Mouse (Mus musculus) cerebellum, adult 8-10 months (tissue): ENCODE data around the gene 4930469K13Rik.

Experiments
- DNase-seq: peaks from one replicate; pipeline ENCODE4 v3.0.0; 2022

The 4930469K13Rik gene

DNA sequence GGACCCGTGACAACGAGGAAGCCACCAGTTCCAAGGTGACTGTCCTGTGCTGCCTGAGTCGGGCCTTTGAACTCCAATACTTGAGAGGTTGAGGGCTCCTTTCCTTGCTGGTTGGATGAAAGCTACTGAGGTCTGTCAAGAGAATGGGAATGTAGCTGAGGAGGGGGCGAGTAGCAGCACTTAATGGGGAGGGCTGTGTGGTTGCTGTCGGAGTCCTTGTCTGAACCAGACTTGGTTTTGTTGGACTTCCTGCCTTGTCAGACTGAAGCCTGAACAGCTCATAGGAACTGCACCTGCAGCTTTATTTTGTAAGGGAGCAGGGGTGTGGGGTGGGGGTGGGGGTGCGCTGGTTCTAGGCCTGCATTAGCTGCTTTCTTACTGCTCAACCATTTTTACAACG is 19.8 kb downstream of the 4930469K13Rik start:
- no peak for DNase-seq

DNA sequence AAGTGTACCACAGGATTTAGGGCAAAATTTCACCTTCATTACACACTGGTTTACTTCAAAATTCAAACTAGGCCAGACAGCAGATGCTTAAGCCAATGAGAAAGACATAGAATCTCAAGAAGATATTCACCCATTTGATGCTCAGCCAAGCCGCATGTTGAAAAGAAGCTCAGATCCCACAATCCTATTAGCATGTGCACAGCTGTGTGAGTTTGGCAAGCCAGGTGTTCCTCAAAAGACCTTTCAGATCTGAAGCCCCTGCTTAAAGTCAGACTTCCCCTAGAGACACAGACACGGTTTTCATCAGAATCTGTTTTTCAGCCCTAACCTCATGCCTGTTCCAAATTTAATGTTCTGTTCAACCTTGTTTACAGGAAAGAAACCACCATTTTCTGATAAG is 20.5 kb downstream of the 4930469K13Rik start:
- no peak for DNase-seq

DNA sequence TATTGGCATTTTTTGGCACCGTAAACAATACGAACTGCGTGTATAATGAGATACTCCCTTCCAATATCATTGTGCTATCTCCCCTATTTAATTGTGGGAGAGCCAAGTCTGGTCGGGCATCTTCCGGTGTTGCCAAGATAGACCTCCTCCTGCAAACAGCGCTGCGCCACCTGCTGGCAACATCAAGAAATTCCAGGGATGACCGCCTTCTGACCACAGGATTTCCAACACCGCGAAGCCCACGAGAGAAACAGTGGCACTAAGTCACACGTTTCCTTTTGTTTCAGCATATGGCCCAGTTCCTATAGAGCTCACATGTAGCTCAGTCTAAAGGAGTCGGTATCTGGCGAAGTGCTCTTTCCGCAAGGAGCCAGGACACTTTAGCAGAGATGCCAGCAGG is 24.6 kb downstream of the 4930469K13Rik start:
- DNase-seq, result peak; percentile 26

DNA sequence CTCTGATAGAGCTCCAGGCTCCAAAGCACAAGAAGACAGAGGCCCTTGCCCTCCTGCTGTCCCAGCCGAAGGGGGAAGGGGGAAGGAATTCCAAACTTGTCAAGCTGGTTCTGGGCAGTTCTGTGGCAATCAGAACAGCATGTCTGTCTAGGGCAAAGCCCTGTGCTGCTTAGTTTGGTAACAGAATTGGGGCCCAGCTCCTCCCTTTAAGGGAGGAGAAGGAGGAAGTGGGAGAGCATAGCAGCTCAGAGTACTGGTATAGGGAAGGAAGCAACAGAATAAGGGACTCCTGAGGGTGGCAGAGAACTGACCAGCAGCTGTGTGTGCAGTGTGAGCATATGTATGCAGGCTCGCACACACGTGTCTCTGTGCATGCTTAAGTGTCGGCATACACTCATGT is 26.0 kb downstream of the 4930469K13Rik start:
- DNase-seq, result no peak

DNA sequence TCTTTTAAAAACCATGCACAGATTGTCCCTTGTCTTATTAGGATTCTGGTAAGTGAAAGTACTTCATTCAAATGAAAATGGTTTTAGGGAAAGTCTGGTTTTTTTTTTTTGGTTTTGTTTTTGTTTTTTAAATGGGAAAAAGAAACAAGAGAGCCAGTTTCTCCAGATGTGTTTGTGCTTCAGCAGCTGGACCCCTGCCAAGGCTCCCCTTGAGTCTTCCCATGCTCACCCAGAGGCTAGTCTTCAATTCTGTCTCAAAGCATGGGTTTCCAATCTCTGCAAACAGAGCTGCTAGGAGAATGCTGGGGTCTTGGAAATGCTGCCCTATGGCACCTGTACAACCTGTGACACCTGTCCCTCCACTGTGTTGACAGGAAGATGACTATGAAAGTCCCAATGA is 27.8 kb downstream of the 4930469K13Rik start:
- DNase-seq, result no peak

DNA sequence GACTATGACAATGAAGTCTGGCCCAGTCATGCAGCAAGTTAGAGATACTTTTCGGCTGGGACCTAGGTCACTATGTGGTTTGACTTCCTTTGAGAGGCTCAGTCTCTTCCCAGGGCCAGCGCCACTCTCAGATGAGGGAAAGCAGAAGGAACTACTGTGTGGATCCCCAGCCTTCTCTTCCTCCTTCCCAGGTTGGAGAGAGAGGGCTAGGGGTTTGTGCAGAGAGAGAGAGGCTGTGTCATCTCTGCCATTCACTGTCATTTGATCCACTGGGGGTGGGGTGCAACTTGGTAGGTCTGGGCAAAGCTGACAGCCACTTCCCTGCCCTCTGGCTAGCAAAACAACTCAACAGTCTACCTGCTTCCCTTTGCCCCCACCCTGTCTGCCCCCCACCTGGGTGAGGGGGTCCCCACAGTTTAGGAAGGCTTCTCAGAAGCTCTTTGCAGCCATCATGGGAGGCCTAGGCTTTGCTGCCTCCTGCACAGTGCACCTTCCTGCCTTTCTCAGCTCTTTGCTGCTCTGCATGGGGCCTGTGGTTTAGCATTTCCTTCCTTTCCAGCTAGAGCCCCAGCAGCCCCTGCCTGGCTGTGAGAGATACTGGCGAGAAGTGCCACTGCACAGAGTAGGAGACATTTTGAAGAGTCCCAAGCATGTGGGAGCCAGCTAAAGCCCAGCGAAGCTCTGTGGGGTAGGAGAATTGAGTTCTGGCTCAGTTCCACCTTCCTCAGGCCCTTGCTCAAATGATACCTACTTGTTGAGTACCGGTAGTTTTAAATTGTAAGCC is 34.5 kb downstream of the 4930469K13Rik start:
- DNase-seq, result no peak

DNA sequence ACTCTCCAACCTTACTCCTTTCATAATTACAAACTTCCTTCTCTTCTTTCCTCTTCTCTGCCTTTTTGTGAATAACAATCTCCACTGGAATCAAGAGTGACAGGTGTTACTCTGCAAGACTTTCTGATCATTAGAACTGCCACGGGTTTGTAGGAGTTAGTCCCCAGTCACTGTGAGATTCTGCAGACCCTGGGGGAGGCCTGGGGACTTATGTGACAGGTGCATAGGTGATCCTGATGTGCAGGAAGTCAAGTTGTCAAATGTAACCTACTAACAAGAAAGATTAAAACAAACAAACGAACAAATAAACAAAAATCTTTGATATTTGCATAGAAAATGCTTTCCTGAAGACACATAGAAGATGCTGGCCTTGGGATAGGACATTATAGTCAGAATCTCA is 35.1 kb downstream of the 4930469K13Rik start:
- no peak for DNase-seq

DNA sequence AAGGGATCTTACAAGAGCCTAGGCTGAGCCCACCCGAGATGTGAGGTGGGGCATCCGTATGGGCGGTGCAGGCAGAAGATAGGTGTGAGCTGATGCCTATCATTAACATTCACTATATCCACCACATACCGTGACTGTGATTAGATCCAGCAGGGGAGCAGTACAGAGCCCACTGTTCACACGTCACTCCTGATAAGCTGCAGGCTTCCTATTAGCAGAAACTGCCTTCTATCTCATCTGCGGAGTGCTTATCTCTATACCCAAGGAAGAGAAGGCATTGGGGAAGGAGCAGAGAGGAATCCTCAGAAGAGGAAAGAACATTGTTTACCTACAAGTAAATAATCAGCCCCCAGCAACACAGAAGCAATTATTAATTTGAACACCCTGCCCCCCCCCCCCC is 36.6 kb downstream of the 4930469K13Rik start:
- no peak for DNase-seq

DNA sequence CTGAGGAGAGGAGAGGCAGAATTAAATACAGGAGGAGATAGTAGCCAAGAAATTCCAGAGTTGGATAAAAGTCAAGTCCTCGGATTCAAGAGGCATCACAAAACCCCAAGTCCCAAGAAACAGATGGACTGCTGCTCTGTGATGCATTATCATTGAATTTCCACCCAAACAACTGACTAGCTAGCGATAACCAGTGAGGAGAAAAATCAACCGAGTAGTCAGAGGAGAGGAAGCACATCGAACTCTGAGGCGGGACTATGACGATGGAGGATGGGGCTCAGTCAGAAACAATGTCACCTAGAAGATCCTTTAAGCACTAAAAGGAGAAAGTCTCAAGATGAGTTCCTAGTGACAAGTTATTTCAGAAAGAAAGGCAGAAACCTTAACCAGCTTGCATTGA is 39.4 kb downstream of the 4930469K13Rik start:
- DNase-seq, result no peak

DNA sequence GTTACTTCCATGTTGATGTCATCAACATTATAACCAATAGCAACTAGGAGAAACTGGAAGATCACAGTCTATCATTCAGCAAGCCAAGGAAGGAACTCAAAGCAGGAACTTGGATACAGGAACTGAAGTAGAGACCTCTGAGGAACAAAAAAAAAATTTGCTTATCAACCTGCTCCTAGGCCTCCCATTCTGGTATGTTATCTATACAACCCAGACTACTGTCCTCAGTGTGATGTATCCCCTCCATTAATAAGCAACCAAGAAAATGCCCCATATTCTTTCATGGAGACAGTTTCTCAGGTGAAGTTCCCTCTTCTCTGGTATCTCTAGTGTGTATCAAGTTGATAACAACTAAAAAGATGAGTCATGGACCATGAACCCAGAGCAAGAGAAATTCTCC is 40.0 kb downstream of the 4930469K13Rik start:
- no peak for DNase-seq

DNA sequence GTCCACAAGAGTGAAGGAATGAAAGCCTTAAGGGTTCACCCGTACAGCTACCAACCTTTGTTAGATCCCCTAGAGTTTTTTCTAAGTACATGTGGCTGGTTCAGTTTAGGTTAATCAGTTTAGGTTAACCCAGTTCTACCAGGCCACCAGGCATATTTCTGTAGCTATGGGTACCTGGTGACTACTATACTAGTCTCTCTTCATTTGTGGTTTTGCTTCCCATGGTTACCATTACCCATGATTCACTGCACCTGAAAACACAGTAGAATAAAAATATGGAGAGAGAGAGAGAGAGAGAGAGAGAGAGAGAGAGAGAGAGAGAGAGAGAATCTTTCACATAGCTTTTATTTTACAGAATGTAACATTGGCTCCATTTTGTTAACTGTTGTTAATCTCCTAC is 41.6 kb downstream of the 4930469K13Rik start:
- DNase-seq, result no peak

DNA sequence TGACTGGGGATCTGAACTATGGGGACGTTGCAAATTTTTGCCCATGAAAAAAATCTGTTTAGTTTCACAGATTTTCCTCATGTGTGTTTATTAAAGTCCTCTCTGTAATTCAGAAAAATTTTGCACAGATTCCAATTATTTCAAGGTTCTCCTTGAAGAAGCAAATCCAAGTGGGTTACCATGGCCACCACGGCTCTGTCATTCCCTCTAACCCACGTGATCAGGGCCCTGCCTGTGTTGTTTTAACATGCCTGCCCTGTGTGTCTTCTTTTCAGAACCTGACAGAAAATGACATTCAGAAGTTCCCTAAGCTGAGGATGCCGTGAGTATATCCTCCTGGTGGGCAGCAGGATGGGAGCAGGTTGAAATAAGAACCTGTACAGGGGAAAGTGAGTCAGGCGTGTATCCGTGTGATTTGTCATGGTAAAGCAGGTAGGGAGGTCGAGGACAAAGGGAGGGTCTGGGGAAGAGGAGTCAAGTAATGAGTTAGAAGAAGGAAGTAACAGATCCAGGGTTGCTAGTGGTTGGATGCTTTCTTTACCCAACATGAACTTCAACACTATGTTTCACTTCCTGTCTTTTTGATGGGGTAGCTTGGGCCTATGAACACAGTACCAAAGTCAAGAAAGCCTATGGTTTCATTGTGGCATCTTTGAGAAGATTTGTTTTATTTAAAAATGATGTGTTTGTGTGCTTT is 44.2 kb downstream of the 4930469K13Rik start:
- no peak for DNase-seq

DNA sequence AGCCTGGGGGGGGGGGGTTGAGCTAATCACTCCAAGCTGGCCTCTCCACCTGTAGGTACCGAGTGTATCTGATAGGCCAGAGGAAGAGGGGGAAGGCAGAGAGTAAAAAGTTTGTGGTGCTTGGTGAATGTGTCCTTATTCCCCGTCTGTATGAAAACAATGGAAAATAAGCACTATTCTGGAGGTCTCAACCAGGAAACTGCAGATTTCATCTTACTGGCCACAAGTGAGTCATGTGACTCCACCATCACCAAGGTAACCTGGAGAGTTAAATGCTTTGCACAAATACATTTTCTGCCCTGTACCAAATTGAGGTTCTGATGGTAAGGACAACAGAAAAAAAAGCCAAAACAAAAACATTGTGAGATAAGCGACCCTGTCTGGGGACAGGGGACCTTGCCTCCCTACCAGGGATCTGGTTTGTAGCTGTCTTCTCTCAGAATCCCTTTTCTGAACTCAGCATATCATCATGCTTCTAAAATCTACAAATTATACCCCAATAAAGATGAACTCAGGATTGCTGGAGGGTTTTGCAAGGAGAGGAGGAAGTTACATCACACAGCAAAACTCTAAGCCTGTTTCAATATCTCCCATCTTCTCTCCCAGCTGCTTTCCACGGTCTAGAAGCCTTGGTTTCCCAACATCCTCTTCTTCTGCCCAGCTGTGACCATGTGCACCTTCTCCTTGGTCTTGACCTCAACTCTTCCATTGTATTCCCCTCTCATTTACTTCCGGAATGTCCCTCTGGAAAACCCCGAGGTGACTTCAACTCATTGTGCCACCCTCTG is 45.1 kb downstream of the 4930469K13Rik start:
- DNase-seq, result no peak

DNA sequence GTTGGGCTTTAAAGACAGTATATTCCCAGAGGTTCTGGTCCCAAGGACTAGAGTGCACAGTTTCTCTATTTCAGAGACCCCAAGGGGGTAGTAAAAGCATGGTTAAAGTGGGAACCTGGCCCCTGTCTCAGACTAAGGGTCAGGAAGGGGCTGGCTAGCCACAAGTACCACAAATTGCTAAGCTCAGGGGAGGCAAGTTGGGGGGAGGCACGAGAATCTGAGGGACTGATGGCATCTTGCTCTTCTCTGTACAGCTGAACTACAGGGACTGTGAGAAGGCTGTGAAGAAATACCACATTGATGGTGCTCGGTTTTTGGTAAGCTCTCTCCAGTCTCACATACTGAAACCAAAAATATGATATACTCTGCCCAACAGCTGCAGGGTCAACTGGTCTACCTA is 47.7 kb downstream of the 4930469K13Rik start:
- DNase-seq, result no peak

DNA sequence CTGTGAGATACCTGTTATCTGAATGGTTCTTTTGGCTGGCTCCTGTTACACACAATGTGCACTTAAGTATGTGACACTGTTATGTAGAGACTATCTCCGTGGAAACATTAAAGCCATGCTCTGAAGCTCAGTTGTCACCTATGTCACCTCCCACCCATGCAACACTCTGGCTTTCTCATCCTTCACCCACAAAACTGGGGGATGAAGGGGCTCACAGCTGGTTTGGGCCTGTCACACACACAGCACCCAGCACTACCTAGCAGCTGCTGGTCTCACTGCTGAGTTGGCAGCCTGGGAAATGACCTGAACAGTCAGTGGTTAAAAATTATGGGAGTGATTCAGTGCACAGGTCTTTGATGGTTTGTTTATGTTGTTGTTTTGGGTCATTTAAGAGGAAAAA is 48.3 kb downstream of the 4930469K13Rik start:
- no peak for DNase-seq

DNA sequence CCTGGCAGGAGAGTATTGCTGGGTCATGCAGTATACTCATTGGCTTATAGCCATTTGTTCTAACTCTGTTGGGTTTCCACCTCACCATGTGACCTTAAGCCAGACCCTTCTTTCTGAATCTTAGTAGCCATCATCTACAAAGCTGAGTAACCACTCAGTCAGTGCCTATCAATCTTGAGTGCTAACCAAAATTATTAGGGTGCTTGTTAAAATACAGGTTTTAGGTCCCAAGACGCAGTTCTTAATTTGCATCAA is 49.3 kb downstream of the 4930469K13Rik start:
- DNase-seq, result no peak

DNA sequence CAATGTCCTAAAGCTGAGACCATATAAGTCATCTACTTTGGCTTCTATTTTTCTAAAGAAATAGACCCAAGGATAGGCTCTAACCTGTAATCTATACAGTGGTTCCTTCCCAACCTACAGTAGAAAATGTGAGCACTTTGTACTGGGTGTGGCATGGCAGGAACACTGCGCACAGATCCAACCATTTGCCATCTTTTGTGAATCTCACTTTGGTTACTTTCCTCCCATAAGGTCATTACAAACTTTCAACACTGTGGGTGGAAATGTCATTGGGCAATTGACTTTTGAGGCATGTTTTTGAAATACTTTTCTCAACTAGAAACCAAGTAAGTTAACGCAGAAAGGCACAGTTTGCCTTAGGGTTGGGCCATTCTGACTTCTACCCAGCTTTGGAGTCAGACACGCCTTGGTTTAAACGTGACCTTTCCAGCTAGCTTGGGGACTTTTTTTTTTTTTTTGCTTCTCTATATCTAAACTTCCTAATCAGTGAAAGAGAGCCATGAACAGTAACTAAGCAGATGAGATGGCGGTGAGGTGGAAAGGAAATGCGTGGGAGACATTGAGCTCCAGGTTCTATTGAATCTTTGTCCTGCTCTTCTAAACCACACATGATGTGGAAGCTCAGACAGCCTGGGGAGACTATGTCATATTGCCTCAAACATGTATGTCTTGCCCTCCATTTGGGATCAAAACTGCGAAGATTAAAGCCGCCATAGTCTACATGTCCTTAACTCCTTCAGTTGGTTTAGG is 49.8 kb downstream of the 4930469K13Rik start:
- DNase-seq, result no peak

DNA sequence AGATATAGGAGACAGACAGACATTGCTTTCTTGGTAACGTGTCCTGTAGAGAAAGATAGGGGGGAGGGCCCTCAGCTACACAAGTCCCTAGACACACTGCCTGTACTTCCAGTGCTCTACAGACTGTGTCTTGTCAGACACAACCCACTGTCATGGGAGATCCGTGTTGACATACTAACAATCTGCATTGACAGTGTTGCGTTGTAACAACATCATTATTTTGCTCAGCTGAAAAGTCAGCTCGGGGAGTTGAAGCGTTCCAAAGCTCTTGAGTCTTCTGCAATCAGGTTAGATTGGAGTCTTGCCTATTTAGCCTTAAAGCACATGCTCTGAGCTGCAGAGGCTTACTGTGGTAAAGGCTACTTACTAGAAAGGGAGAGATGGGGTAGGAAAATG is 50.8 kb downstream of the 4930469K13Rik start:
- no peak for DNase-seq

DNA sequence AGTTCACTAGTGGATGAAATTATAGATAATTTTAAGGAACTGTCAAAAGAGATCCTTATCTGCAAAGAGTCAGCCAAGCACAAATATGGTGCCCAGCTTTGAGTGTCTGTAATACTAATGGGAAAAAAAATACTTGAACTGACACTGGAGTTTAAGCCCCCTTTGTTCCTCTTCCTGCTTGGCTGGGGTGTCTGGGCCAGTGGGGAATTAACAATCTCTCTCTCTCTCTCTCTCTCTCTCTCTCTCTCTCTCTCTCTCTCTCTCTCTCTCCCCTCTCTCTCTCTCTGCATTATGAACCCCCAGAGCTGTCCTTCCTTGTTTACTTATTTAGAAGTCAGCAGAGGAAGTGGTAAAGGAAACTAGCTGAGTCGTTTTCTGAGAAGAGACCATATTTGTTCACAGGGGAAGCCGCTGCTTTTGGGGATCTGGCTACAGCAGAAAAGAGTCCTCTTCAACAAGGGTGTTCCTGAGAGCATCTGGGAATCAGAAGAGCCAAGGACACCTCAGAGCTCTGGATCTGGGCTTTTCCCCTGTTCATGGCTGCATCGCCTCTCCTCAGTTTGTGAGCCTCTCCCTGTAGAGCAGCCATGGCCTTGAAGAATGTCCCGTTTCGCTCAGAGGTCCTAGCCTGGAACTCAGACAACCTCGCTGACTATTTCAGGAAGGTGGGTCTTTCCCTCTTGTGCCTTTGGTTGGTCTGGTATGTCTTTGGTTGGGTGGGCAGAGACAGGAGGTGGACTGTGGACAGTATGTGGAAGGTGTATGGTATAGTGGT is 51.4 kb downstream of the 4930469K13Rik start, which contains the start of gene Lcp2:
Lcp2 (plus strand) TSS at position 154 of the 775 bp plus-strand sequence.
- no peak for DNase-seq

DNA sequence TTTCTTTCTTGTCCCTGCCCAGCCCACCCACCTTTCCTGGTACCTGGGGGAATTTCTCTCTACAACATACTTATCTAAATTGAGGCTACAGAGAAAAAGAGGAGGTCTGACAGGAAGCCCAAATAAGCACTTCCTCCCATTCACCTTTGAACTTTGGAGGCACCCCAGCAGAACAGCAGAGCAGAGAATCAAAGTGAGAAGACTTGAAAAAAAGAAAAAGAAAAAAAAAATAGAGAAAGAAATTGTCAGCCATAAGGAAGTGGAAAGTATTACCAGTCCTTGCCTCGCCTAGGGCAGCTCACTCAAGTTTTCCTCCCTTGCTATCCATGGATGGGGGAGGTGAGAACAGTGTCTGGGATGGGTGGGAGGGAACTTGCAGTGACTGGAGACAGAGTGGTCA is 55.5 kb downstream of the 4930469K13Rik start:
- no peak for DNase-seq

DNA sequence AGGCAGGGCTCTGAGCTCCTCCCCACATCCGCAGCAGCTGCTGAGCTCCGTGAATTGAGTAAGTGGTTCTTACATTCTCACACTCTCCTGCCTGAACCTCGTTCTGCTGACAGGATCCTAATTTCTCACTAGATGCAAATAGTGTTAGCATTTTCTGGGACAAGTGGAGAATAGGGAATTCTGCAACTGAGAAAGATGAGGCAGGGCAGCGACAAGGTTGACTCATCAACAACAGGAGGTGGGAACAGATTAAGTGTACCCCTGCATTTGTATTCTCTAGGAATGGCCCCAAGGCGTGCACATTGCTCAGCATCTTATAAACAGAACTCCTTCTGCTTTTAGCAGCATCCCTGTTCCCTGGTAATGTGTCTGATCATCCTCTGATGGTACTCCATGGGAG is 58.3 kb downstream of the 4930469K13Rik start:
- DNase-seq, result no peak

DNA sequence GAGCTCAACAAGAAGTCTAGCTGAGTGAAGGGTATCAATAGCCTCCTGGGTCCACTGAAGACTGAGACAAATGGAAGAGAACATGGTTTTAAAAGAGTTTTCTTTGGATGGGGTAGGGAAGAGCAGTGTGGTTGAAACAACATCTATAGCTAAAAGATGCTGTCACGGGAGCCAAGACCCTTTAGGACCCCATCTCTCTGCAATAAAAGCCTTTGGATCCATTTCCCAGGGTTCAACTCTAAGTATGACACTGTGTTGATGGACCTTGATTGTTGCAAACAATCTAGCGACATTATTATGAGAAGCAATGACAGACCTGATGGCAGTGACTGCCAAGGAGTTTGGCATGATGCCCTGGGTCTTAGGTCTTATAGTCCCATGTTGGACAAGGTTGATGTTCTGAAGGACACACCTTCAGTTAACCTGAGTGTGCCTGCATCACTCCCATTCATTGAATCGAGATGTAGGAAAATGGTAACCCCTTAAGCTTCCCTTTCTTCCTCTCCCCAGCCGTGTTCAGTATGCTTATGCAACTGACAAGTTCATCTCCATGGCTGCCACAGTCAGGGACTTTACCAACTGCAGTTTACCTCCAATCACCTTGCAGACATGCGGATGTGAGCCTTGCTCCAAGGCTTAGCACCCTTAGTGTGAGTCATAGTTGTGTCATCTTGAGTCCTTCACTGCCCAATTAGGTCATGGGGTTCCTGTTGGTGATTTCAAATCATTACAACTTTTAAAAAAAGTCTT is 62.3 kb downstream of the 4930469K13Rik start:
- DNase-seq, result no peak
